Mouse (Mus musculus): ENCODE results near the gene Dtd1.

- no peak for TF ChIP-seq GATA1 (IDR thresholded peaks at IDR 0.05; ENCODE audit: borderline replicate concordance, low read length)
- TF ChIP-seq FLI1 (IDR thresholded peaks at IDR 0.05; ENCODE audit: low read length), result no peak
Observed at GRCm38 (mm10) chr2:144775626-144776025, 175.9 kb downstream of the Dtd1 start.
